Mouse (Mus musculus) adrenal gland, postnatal 25 days (tissue): Measurements from ENCODE around the gene Xirp1. TPM values are rescaled to one million over a fixed set of nuclear protein-coding genes. Genes with fewer than 3 reads are reported as not detected.
A peak's percentile ranks its signal among the peaks of the same experiment; 100 is the strongest.

Experiments
- DNase-seq: peaks from one replicate; pipeline ENCODE4 v3.0.0; 2021; ENCODE audit warnings: mixed read lengths
- total RNA-seq: library from RNA; stranded (reverse); gene quantifications from 2 replicates; pipeline ENCODE4 v1.2.3, GENCODE M21; 2021

The Xirp1 gene
- total RNA-seq, 1 experiment from 2014 or later, result 0.12 TPM

GRCm38 (mm10) chr9:119970763-119971656, 52.4 kb downstream of the Xirp1 start:
- DNase-seq, result peak; percentile 36

- peak; percentile 65 for DNase-seq
Observed at GRCm38 (mm10) chr9:119970221-119970620, 53.2 kb downstream of the Xirp1 start.

- no peak for DNase-seq
Observed at GRCm38 (mm10) chr9:119969811-119970210, 53.6 kb downstream of the Xirp1 start.

- no peak for DNase-seq
Observed at GRCm38 (mm10) chr9:119966221-119966910, 57.0 kb downstream of the Xirp1 start.

- DNase-seq, result no peak
Observed at GRCm38 (mm10) chr9:119965186-119965585, 58.2 kb downstream of the Xirp1 start.

- DNase-seq, result no peak
Observed at GRCm38 (mm10) chr9:119964206-119964605, 59.2 kb downstream of the Xirp1 start.

Other genes starting within 250 kb of the Xirp1 start
- gene Scn11a, start 198.1 kb downstream of the Xirp1 start, total RNA-seq, result not detected in 2 replicates
- 55.2 and 59.1 TPM in 2 replicates for gene Wdr48, start 128.7 kb downstream of the Xirp1 start, total RNA-seq
- 16.5 and 33.1 TPM in 2 replicates for gene Gorasp1, start 86.0 kb downstream of the Xirp1 start, total RNA-seq
- gene Ttc21a, start 86.0 kb downstream of the Xirp1 start, total RNA-seq, result 0.15 TPM in 1 of 2 replicates, not detected in the other
- 12.5 and 13.0 TPM in 2 replicates for gene Csrnp1, start 38.9 kb downstream of the Xirp1 start, total RNA-seq
- 4.3 and 5.9 TPM in 2 replicates for gene Cx3cr1, start 46.3 kb upstream of the Xirp1 start, total RNA-seq
- not detected in 2 replicates for gene Ccr8, start 68.5 kb upstream of the Xirp1 start, total RNA-seq
- 28.7 and 37.0 TPM in 2 replicates for gene Slc25a38, start 86.8 kb upstream of the Xirp1 start, total RNA-seq
- gene Rpsa, start 104.1 kb upstream of the Xirp1 start, total RNA-seq, result 585 and 720 TPM in 2 replicates
- 0.27 TPM in 1 of 2 replicates, not detected in the other for gene Mobp, start 126.1 kb upstream of the Xirp1 start, total RNA-seq